Mouse (Mus musculus) WW6 (cell line): ENCODE measurements around the gene Bmpr2.
A peak's percentile ranks its signal among the peaks of the same experiment; 100 is the strongest.

Source experiments
- DNase-seq: peaks from one replicate; pipeline ENCODE4 v3.0.0-alpha.2; 2013; ENCODE audit warnings: low read depth, low spot score

The Bmpr2 gene

DNA sequence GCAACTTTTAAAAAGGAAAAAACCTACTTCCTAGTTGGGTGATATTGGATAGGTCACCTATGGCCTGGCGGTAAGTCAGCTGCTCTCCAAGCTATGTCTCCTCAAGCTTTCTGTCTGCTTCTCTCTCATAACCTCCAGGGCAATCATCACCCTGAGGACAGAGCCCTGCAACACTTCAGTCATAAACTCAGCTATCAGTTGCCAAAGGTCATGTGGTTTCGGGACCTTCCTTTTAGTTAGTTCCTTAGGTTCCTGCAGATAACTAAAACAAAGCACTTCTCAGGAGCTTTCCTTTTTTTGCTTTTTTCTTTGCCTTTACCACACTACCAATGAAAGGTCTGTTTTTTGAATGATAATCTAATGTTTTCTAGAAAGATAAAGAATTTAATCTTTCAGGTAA lies 136.5 kb downstream of the Bmpr2 start:
- DNase-seq: no peak

GRCm38 (mm10) chr1:59901082-59901876 lies 138.1 kb downstream of the Bmpr2 start:
- no peak for DNase-seq

DNA sequence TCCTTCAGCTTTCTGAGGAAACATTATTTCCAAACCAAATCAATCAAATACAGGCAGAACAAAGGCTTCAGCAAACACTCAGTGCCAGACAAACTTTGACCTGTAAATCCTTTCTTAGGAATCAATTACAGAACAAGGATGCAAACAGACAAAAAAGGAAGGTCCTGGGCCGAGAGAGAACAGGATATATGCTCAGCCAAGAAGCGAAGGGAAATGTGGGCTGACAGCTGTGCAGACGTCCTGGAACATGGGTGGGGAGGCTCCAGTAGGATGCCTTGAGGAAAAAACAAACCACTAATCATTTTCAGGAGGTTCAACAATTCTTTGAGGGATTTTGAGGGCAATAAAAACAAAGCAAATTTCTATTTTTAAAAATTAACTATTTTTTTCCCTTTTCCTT lies 139.4 kb downstream of the Bmpr2 start:
- DNase-seq: no peak

DNA sequence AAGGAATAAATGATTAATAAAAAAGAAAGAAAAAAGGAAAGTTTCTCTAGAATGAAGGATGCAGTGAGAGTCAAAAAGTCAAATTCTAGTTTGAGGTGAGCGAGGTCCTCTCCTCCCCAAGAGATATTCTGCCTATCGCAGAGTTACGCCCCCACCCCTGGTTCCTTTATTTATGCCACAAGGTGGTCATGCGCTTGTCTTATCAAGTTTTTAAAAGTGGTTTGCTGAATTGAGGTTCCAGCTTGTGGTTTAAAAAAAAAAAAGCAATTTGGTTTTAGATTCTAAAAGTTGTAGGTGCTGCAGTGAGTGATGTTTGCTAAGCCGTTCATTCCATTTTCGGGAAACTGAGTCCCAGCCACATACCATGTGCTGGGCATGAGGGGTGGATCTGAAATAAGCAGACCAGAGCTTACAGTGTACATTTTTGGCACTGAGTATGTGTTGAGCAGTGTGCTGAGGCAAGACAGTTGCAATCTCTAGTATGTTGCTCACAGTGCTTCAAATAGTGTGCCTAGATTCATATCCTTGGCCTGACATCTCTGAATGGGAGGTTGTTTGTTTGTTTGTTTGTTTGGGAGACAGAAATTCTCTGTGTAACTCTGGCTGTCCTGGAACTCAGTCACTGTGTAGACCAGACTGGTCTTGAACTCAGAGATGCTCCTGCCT lies 141.6 kb downstream of the Bmpr2 start:
- DNase-seq: no peak

DNA sequence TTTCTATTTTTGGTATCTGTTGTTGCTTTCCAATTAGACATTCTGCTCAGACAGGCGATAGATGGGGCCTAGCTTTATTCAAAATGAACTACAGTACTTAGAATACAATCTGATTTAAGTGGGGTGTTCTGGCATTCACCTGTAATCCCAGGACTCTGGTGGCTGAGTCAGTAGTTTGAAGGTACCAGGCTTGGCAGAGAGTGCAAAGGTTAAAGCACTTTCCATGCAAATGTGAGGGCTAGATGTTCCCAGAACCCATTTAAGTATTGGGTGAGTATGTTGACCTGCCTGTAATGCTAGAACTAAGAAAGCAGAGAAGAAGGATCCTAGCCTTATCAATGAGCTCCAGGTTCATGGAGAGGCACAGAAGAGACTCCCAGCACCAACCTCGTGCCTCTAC lies 142.7 kb downstream of the Bmpr2 start:
- no peak for DNase-seq

DNA sequence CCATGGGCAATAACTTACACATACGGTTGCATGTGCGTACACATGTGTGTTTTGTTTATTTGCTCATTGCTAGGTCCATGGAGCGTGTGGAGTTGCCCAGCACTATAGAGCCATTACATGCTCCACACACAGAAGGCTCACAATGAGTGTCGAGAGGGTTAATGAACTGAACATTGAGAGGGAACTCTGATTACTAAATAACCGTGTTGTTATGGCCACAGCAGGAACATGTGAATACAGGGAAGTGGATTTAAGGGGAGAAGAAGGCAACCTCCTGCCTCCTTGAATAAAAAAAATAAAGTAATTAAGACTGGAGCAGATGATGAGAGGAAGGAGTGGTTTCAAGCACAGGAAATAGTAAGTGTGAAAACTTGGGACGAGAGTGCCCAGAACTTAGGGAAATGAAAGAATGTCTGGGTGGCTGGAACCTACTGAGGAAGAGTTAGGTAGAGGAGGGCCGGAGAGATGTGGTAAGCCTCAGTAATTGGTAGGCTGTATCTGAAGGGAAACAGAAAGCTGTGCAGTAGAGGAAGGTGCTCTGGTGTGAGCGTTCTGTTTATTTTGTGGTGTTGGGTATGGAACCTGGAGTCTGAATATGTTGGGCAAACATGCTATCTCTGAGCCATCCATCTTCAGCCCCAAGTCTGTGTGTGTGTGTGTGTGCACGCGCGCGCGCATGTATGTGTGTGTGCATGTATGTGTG lies 143.8 kb downstream of the Bmpr2 start:
- DNase-seq: no peak

DNA sequence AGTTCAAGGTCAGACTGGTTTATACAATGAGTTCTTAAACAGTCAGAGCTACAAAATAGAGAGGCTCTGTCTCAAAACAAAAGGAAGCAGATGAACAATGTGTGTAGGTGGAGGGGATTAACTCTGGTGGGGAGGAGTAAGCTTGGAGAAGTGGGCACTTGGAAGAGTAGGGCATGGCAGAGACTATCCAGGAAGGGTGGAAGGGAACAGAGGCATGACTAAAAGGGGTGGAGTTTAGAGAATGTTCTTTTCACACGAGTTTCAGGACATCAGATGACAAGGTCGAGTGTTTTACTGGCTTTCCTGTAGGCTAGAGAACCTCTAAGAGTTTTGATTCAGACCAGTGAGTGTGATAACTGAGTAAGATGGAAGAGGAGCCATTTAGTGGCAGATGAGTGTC lies 144.5 kb downstream of the Bmpr2 start:
- DNase-seq: no peak

GRCm38 (mm10) chr1:59910941-59911340 lies 147.7 kb downstream of the Bmpr2 start:
- DNase-seq: no peak

DNA sequence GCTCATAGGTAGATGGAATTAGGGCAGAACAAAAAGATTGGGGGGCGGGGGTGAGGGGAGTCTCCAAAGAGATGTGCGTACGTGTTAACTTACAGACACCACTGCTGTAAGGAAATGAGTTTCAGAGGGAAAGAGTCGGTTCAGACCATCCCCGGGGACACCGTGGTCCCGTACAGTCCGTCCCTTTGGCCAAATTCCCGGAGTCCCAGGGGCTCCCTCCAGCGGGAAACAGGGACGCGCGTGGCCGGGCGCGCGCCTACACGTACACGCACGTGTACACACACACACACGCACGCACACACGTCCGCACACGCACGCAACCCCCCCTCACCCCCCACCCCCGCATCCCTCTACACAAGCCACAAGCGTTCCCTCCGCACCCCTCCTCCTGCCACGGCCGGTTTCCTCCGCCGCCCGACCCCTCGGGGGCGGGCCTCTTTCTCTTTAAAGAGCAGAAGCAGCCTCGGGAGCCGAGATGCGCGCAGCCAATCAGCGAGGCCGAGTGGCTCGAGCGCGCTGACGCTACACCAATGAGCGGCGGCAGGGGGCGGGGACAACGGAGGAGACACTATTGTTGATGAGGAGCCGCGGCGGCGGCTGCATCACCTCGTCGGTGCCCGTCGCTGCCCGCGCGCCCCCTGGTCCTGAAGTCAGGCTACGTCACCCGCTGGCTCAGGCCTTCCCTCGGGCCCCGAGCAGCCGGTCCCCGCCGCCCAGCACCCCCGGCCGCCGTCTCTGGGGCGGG lies 149.4 kb downstream of the Bmpr2 start, which contains the start of gene Fam117b:
Gene Fam117b, plus strand, starts transcription at position 594 of the 745 bp plus-strand sequence.
- peak; percentile 94 for DNase-seq

DNA sequence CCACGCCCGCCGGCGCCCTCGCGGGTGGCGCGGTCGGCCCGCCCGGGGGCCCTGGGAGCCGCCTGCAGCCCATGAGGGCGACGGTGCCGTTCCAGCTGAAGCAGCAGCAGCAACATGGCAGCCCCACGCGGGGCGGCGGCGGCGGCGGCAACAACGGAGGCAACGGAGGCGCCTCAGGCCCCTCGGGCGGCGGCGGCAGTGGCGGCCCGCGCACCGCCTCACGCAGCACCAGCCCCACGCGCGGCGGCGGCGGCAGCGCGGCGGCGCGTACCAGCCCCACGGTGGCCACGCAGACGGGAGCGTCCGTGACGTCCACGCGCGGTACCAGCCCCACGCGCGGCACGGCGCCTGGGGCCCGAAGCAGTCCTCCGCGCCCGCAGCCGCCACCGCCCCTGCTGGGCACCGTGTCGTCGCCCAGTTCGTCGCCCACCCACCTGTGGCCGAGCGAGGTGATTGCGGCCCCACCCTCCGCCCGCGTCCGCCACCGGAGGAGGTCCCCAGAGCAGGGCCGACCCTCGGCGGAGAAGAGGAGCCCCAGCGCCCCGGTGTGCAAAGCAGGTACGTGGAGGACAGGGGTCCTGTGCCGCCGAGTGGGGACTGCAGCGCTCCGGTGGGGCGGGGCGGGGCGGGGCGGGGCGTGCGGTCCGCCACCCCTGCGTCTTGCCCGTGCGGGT lies 150.1 kb downstream of the Bmpr2 start:
- no peak for DNase-seq

DNA sequence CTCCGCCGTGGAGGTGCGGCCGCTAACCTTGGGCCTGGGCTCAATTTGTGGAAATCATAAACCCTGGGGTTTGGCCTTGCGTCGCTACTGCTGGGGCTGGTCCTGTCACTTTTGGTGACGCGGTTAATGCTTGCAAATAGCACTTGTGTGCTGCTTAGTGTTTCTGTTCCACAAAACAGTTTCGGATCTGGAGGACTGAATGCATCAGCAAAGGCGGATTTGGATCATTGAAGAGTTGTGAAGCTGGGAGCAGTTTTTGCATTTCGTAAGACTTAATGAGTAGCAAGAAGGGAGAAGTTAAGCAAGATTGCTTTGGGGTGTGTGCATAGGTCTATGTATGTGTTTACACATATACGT lies 150.6 kb downstream of the Bmpr2 start:
- no peak for DNase-seq

- DNase-seq: no peak
Observed at GRCm38 (mm10) chr1:59914799-59915198, 151.6 kb downstream of the Bmpr2 start.

GRCm38 (mm10) chr1:59915843-59916610 lies 152.8 kb downstream of the Bmpr2 start:
- DNase-seq: no peak

GRCm38 (mm10) chr1:59917401-59917800 lies 154.2 kb downstream of the Bmpr2 start:
- DNase-seq: no peak

- no peak for DNase-seq
Observed at GRCm38 (mm10) chr1:59918075-59918474, 154.9 kb downstream of the Bmpr2 start.

- DNase-seq: no peak
Observed at GRCm38 (mm10) chr1:59923201-59923600, 160.0 kb downstream of the Bmpr2 start.

DNA sequence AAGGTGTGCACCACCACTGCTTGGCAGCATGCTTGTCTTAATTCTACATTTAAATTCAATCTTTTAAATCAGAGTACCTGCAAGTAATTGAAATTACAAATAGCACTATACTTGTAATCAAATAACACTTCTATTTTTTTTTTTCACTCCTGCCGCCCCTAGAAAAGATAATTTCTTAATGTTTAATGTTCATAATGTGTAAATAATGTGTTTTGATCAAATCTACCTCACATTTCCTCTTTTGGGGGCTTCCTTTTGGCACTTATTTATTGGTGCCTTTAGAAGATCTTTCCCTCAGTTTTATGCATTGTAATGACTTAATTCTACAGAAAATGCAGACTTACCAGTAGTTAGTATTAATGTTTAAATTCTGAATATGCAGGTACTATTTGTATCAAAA lies 160.5 kb downstream of the Bmpr2 start:
- no peak for DNase-seq

GRCm38 (mm10) chr1:59924411-59924810 lies 161.2 kb downstream of the Bmpr2 start:
- no peak for DNase-seq

- DNase-seq: no peak
Observed at GRCm38 (mm10) chr1:59926021-59926672, 162.9 kb downstream of the Bmpr2 start.

DNA sequence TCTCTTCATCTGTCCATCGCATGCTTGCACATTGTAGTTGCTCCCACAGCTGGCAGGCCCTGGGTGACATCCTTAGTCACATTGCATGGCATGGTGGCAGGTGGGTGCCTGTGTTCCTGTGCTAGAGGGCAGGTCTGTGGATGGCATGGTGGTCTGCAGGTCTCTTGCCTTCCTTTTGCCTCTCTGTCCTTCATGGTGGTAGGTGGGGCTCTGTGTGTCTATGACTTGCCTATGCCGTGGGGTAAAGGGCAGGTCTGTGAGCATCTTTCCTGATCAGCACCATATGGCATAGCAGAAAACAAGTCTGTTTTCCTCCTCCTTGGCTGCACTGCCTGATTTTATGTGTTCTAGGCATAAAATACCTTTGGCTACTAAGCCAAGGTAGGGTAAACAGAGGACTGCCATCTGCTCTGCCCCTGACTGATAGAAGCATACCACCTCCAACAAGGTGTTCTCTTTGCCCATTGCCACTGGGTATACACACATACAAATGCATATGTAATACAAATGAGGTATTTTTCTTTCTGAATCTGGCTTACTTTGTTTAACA lies 164.0 kb downstream of the Bmpr2 start:
- no peak for DNase-seq
